Mouse (Mus musculus): ENCODE results near the gene Sycp3.

DNA sequence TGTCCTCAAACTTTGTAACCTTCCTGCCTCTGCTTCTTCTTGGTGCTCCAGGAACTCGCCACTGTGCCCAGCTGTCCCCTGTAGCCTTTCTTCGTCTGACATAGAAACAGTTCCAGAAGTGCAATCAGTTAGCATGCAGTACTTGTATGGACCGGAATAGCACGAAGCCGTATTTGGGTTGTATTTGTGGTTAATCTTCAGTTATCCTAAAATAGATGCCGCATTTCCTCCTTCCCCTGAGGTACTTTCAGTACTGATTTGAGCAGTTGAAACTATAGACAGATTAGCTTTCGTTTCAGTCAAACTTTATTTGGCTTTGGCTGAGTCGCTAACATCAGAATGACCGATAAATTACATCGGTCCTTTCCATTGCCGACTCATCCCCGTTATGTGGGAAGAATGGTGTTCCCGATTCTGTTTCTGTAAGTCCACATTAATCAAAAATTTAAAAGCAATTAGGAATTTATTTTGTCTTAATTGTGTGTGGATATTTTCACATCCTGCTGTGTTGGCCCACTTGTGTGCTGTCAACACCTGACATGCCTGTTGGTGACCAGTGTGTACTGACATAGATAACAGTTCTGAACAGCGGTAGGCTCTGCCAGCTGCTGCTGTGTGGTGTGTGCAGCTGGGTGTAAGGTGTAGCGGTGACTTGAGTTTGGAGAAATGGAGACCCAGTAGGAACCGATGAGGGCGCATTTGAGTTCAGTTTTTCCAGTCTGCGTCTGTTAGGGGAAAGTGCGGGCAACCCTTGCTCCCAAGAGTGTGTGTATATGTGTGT, 38.5 kb upstream of the Sycp3 start:
- TF ChIP-seq EP300 (IDR thresholded peaks at IDR 0.05; ENCODE audit: low read depth) (no peak), CTCF (IDR thresholded peaks at IDR 0.05; ENCODE audit: low read depth) (no peak)

Data from heart, postnatal 0 days (tissue).